ENCODE assay signal across 19 mouse cellular contexts in genomic region chr9:71159686-71160085, GRCm38 (mm10).
"Had no signal": no experiment of that assay in that cellular context is flagged by ENCODE, and none has a peak within 500 bp of the region (broad histone marks: within the 10 kb centered on the region; RNA-seq: fewer than 3 reads in every experiment).

No protein-coding gene starts in this region.

- H3K4me1 ChIP-seq: lung, embryonic 15.5 days; midbrain, embryonic 10.5 days; midbrain, embryonic 13.5 days had no signal

- H3K9ac ChIP-seq: limb, embryonic 13.5 days; lung, embryonic 15.5 days; midbrain, embryonic 13.5 days had no signal

- DNase-seq: kidney, adult 2 months; kidney, postnatal 25 days; layer of hippocampus, adult 9-11 months; lung, adult 18-20 months; lung, postnatal 14 days; lung, postnatal 4 days; thymus, adult 18-20 months; thymus, postnatal 36 days had no signal

- ATAC-seq: intestine, postnatal 0 days; midbrain, embryonic 13.5 days; midbrain, embryonic 16.5 days had no signal

- H3K27me3 ChIP-seq: limb, embryonic 13.5 days; lung, embryonic 15.5 days; megakaryocyte, embryonic 14.5 days; midbrain, embryonic 13.5 days had no signal

- H3K4me2 ChIP-seq: limb, embryonic 13.5 days; lung, embryonic 15.5 days; midbrain, embryonic 13.5 days had no signal

- H3K27ac ChIP-seq: kidney, postnatal 0 days; layer of hippocampus, adult 2 months; limb, embryonic 10.5 days; limb, embryonic 13.5 days; lung, embryonic 15.5 days; midbrain, embryonic 10.5 days; midbrain, embryonic 13.5 days had no signal

- H3K36me3 ChIP-seq: limb, embryonic 10.5 days; limb, embryonic 13.5 days; lung, embryonic 15.5 days; midbrain, embryonic 10.5 days; midbrain, embryonic 13.5 days had no signal

- H3K4me3 ChIP-seq: layer of hippocampus, adult 2 months; limb, embryonic 10.5 days; limb, embryonic 13.5 days; lung, embryonic 15.5 days; megakaryocyte, embryonic 14.5 days; midbrain, embryonic 10.5 days; midbrain, embryonic 13.5 days; myocyte had no signal

- H3K9me3 ChIP-seq: limb, embryonic 10.5 days; limb, embryonic 13.5 days; lung, embryonic 15.5 days; megakaryocyte, embryonic 14.5 days; midbrain, embryonic 10.5 days; midbrain, embryonic 13.5 days had no signal
